Mouse (Mus musculus) megakaryocyte, adult 5-6 weeks (primary cell): Measurements from ENCODE around the gene Itga7. TPM values are rescaled to one million over a fixed set of nuclear protein-coding genes. Genes with fewer than 3 reads are reported as not detected.
"Not testable (repeated sequence)": the region's sequence is repeated elsewhere in the genome, so short reads cannot be mapped to it uniquely, and the experiment has no call there.

Source experiments
- ATAC-seq: 2 replicates; pipeline ENCODE4 v1.8.0; 2016; ENCODE audit warnings: mild to moderate bottlenecking, inconsistent platforms; ENCODE audit not compliant: poor library complexity, severe bottlenecking
- total RNA-seq, 2 experiments: library from RNA; stranded (forward) in 1 of 2; stranded (reverse) in 1 of 2; fragments of 153-499, 151-499 nt in 1 of 2; fragments of 221-1000, 200-1000 nt in 1 of 2; gene quantifications; 2 replicates each; pipeline versions ENCODE4 v1.2.3 to v1.2.4; 2015 to 2017

Itga7 gene
- total RNA-seq, 2 experiments from 2014 or later = not detected

DNA sequence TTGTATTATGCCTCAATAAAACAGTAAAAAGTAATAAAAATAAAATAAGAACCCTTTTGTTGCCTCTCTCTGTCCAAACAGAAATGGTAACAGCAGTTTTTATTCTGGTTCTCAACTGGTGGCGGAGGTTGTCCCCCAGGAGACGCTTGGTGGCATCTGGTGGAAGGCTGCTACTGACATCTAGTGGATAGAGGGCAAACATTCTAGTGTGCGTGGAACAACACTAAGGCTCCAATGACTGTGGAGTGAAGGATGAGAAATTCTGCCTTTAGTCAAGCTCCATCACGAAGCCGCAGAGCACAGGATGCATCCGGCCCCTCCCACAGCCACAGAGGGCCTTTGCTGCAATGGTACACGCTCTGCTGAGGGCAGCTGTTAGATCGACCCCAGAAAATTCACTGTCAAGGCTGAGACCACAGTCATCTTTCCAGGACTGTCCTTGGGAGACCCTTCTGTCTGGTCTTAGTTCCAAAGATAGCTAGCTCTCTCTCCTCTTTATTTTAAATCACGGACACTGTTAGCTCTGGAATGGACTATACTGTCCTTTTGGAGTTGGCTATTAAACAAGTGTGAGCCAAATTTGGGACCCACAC lies 44.0 kb downstream of the Itga7 start:
- ATAC-seq = peak; percentile 91

DNA sequence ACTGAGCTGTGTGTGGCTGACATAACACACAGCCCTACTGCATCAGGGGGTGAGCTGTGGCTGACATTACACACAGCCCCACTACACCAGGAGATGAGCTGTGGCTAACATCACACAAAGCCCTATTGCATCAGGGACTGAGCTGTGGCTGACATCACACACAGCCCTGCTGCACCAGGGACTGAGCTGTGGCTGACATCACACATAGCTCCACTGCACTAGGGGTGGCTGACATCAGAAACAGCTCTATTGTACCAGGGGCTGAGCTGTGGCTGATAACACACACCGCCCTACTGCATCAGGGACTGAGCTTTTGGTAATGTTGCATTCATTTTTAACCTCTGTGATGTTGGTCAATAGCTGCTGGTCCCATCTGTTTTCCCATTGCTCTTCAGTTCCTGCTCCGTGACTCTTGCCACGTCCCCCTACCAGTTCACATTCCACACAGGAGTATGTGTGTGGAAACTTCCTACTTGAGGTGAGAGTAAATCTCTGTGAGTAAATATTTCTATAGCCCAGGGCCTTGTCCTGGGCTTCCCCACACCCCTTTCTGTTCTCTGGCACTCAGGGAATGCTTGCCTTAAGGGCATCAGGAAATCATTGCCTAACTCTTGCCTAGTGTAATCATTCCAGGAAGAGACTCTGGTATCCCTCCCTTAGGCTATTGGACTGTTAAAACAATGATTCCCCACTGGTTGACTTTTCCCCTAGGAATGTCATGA lies 47.2 kb downstream of the Itga7 start:
- ATAC-seq = no peak

- ATAC-seq = not testable (repeated sequence)
Observed at GRCm38 (mm10) chr10:128989131-128989530, 55.5 kb downstream of the Itga7 start, which contains the start of gene Olfr9. Olfr9 (plus strand) TSS chr10:128989431.

DNA sequence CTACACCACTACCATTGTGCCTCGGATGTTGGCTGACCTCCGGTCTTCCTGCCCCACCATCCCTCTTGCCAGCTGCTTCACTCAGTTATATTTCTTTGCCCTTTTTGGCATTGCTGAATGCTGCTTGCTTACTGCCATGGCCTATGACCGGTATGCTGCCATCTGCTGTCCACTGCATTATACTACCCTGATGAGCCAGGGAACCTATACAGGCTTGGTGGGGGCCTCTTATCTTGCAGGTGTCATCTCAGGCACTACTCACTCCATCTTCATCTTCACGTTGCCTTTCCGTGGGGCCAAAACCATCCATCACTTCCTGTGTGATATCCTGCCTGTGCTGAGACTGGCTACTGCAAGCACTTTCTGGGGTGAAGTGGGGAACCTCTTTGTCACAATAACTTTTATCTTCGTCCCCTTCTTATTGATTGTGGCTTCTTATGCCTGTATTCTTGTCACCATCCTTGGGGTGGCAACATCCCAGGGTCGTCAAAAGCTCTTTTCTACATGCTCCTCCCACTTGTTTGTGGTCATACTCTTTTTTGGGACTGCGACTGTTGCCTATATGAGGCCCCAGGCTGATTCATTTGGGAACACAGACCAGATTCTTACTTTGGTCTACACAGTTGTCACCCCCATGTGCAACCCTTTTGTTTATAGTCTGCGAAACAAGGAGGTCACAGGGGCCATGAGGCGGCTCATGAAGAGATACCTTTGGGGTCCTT lies 56.7 kb downstream of the Itga7 start:
- ATAC-seq = peak; percentile 63

DNA sequence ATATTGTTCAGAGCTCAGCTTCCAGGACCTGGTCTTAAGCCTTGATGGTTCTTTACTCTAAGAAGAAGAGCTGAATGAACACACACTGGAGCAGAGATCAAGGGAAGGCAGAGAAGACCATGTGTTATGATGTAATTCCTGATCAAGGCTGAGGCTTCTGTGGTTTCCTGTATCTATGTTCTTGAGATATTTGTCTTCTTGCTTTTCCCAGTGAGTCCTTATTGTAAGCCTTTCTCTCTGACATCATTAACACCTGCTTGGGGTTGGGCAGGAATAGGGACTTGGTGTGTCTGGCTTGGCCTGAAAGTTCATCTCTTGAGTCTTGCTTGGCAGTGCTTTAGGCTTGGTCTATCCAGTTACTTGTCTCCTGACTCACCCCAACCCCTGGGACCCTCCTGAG lies 57.4 kb downstream of the Itga7 start:
- ATAC-seq = no peak

DNA sequence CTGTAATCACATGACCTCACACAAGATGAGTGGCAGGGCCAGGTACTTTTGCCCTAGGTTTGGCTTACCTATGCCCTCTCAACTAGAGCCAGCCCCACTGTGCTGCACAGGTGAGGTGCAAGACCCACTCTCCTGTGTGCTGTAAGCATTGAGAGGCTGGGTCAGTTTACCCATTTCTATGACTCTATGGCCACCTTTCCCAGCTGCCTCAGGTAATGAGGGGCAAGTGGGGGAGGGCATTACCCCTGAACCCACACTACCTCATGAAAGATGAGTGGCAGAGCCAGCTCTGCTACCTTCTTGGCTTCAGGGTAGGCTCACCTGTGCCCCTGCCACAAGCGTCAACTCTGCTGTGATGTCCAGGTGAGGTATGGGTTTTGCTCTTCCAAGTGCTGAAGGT lies 62.2 kb downstream of the Itga7 start:
- ATAC-seq = no peak

DNA sequence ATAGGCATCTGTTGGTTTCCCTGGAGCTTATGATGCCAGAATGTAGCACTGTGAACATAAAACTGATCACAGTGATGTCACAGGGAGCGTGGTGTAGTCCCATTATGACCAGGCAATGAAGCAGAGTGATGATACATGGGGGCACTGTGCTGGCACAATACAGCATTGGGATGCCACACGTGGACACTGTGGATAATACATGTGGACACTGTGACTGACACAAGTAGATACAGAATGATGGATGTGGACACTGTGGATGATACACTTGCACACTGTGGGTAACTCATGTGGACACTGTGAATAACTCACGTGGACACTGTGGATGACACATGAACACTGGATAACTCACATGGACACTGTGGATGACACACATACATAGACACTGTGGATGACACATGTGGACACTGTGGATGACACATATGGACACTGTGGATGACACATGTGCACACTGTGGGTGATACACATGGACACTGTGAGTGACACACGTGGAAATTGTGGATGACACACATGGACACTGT lies 63.0 kb downstream of the Itga7 start:
- ATAC-seq = no peak

- ATAC-seq = no peak
Observed at GRCm38 (mm10) chr10:129004032-129004920, 70.7 kb downstream of the Itga7 start.

Other genes with a start within 250 kb of the Itga7 start
- gene Rab5b, start 237.6 kb upstream of the Itga7 start, total RNA-seq (2015) = 62.8 and 64.7 TPM in 2 replicates
- gene Rab5b, start 237.6 kb upstream of the Itga7 start, total RNA-seq (2017) = 77.1 and 84.0 TPM in 2 replicates
- gene Pmel, start 229.6 kb upstream of the Itga7 start, total RNA-seq (2015) = 0.16 and 0.57 TPM in 2 replicates
- 0.07 and 0.73 TPM in 2 replicates for gene Pmel, start 229.6 kb upstream of the Itga7 start, total RNA-seq (2017)
- gene Cdk2, start 228.8 kb upstream of the Itga7 start, total RNA-seq (2015) = 85.3 and 89.5 TPM in 2 replicates
- gene Cdk2, start 228.8 kb upstream of the Itga7 start, total RNA-seq (2017) = 63.4 and 70.7 TPM in 2 replicates
- 35.0 and 37.6 TPM in 2 replicates for gene Dgka, start 189.0 kb upstream of the Itga7 start, total RNA-seq (2015)
- 31.5 and 32.6 TPM in 2 replicates for gene Dgka, start 189.0 kb upstream of the Itga7 start, total RNA-seq (2017)
- gene Pym1, start 185.9 kb upstream of the Itga7 start, total RNA-seq (2015) = 22.0 and 25.0 TPM in 2 replicates
- gene Pym1, start 185.9 kb upstream of the Itga7 start, total RNA-seq (2017) = 37.1 and 43.4 TPM in 2 replicates
- 4.4 and 4.5 TPM in 2 replicates for gene Mmp19, start 142.9 kb upstream of the Itga7 start, total RNA-seq (2015)
- gene Mmp19, start 142.9 kb upstream of the Itga7 start, total RNA-seq (2017) = 10.9 and 12.7 TPM in 2 replicates
- 29.1 and 35.9 TPM in 2 replicates for gene Dnajc14, start 129.8 kb upstream of the Itga7 start, total RNA-seq (2015)
- 58.3 and 61.3 TPM in 2 replicates for gene Dnajc14, start 129.8 kb upstream of the Itga7 start, total RNA-seq (2017)
- gene Tmem198b, start 129.4 kb upstream of the Itga7 start, total RNA-seq (2015) = 4.5 and 6.5 TPM in 2 replicates
- 3.9 and 4.0 TPM in 2 replicates for gene Tmem198b, start 129.4 kb upstream of the Itga7 start, total RNA-seq (2017)
- 173 and 182 TPM in 2 replicates for gene Sarnp, start 116.5 kb upstream of the Itga7 start, total RNA-seq (2015)
- 209 and 234 TPM in 2 replicates for gene Sarnp, start 116.5 kb upstream of the Itga7 start, total RNA-seq (2017)
- 49.5 and 65.2 TPM in 2 replicates for gene Ormdl2, start 112.2 kb upstream of the Itga7 start, total RNA-seq (2015)
- gene Ormdl2, start 112.2 kb upstream of the Itga7 start, total RNA-seq (2017) = 67.1 and 72.3 TPM in 2 replicates
- 0.07 and 0.18 TPM in 2 replicates for gene Gdf11, start 42.1 kb upstream of the Itga7 start, total RNA-seq (2015)
- 0.18 and 0.28 TPM in 2 replicates for gene Gdf11, start 42.1 kb upstream of the Itga7 start, total RNA-seq (2017)
- 60.5 and 76.0 TPM in 2 replicates for gene Cd63, start 32.8 kb upstream of the Itga7 start, total RNA-seq (2015)
- gene Cd63, start 32.8 kb upstream of the Itga7 start, total RNA-seq (2017) = 46.8 and 47.1 TPM in 2 replicates
- gene Rdh5, start 10.9 kb upstream of the Itga7 start, total RNA-seq (2015) = 3.4 and 6.0 TPM in 2 replicates
- gene Rdh5, start 10.9 kb upstream of the Itga7 start, total RNA-seq (2017) = 0.94 and 3.6 TPM in 2 replicates
- gene Bloc1s1, start 9.8 kb upstream of the Itga7 start, total RNA-seq (2015) = 190 and 212 TPM in 2 replicates
- 135 and 165 TPM in 2 replicates for gene Bloc1s1, start 9.8 kb upstream of the Itga7 start, total RNA-seq (2017)
- gene Mettl7b, start 27.2 kb downstream of the Itga7 start, total RNA-seq (2015) = not detected in 2 replicates
- gene Mettl7b, start 27.2 kb downstream of the Itga7 start, total RNA-seq (2017) = not detected in 2 replicates
- gene Olfr9, start 55.6 kb downstream of the Itga7 start, total RNA-seq (2015) = not detected in 2 replicates
- gene Olfr9, start 55.6 kb downstream of the Itga7 start, total RNA-seq (2017) = not detected in 2 replicates
- not detected in 2 replicates for gene Olfr763, start 77.0 kb downstream of the Itga7 start, total RNA-seq (2015)
- gene Olfr763, start 77.0 kb downstream of the Itga7 start, total RNA-seq (2017) = not detected in 2 replicates
- gene Olfr764-ps1, start 106.1 kb downstream of the Itga7 start, total RNA-seq (2015) = not detected in 2 replicates
- gene Olfr764-ps1, start 106.1 kb downstream of the Itga7 start, total RNA-seq (2017) = not detected in 2 replicates
- gene Olfr765, start 116.2 kb downstream of the Itga7 start, total RNA-seq (2015) = not detected in 2 replicates
- not detected in 2 replicates for gene Olfr765, start 116.2 kb downstream of the Itga7 start, total RNA-seq (2017)
- not detected in 2 replicates for gene Olfr766-ps1, start 135.2 kb downstream of the Itga7 start, total RNA-seq (2015)
- not detected in 2 replicates for gene Olfr766-ps1, start 135.2 kb downstream of the Itga7 start, total RNA-seq (2017)
- not detected in 2 replicates for gene Olfr767, start 149.1 kb downstream of the Itga7 start, total RNA-seq (2015)
- gene Olfr767, start 149.1 kb downstream of the Itga7 start, total RNA-seq (2017) = not detected in 2 replicates
- not detected in 2 replicates for gene Olfr768, start 165.6 kb downstream of the Itga7 start, total RNA-seq (2015)
- gene Olfr768, start 165.6 kb downstream of the Itga7 start, total RNA-seq (2017) = not detected in 2 replicates
- not detected in 2 replicates for gene Olfr769, start 184.0 kb downstream of the Itga7 start, total RNA-seq (2015)
- not detected in 2 replicates for gene Olfr769, start 184.0 kb downstream of the Itga7 start, total RNA-seq (2017)
- not detected in 2 replicates for gene Olfr770, start 205.2 kb downstream of the Itga7 start, total RNA-seq (2015)
- gene Olfr770, start 205.2 kb downstream of the Itga7 start, total RNA-seq (2017) = not detected in 2 replicates
- not detected in 2 replicates for gene Olfr771, start 230.9 kb downstream of the Itga7 start, total RNA-seq (2015)
- gene Olfr771, start 230.9 kb downstream of the Itga7 start, total RNA-seq (2017) = not detected in 2 replicates
- not detected in 2 replicates for gene Olfr772, start 244.1 kb downstream of the Itga7 start, total RNA-seq (2015)
- gene Olfr772, start 244.1 kb downstream of the Itga7 start, total RNA-seq (2017) = not detected in 2 replicates